Mouse (Mus musculus): ENCODE results near the gene Insig2. TPM values are rescaled to one million over a fixed set of nuclear protein-coding genes. Genes with fewer than 3 reads are reported as not detected.

Gene Insig2
- polyA plus RNA-seq (2012; rRNA removed) = 44.5 and 44.7 TPM in 2 replicates

- H3K27ac ChIP-seq (ENCODE audit: insufficient read depth, low read length) = no peak within 1 kb of the TSS
- no peaks in the 10 kb centered on the region for H3K4me1 ChIP-seq (ENCODE audit: control insufficient read depth, insufficient read depth, low read length)
- no peak within 1 kb of the TSS for H3K4me3 ChIP-seq (ENCODE audit: insufficient read depth, low read length)
- no peak for TF ChIP-seq CTCF (IDR thresholded peaks at IDR 0.05; ENCODE audit: extremely low read depth, insufficient read depth, low read length)
- TF ChIP-seq POLR2A (IDR thresholded peaks at IDR 0.05; ENCODE audit: extremely low read depth, insufficient read depth, low read length) = no peak
Measured at GRCm38 (mm10) chr1:121332485-121332884, at the start of gene Insig2. TSS of gene Insig2 (minus strand) at chr1:121332589.

GRCm38 (mm10) chr1:121381562-121381961, 49.2 kb upstream of the Insig2 start:
- no peak overlapping the region for H3K4me3 ChIP-seq (ENCODE audit: insufficient read depth, low read length)
- no peak overlapping the region for H3K27ac ChIP-seq (ENCODE audit: insufficient read depth, low read length)
- TF ChIP-seq POLR2A (IDR thresholded peaks at IDR 0.05; ENCODE audit: extremely low read depth, insufficient read depth, low read length) (no peak), CTCF (IDR thresholded peaks at IDR 0.05; ENCODE audit: extremely low read depth, insufficient read depth, low read length) (no peak)
- H3K4me1 ChIP-seq (ENCODE audit: control insufficient read depth, insufficient read depth, low read length) = no peaks in the 10 kb centered on the region

- Histone ChIP-seq H3K27ac (ENCODE audit: insufficient read depth, low read length) (no peak overlapping the region), H3K4me1 (ENCODE audit: control insufficient read depth, insufficient read depth, low read length) (no peaks in the 10 kb centered on the region), H3K4me3 (ENCODE audit: insufficient read depth, low read length) (no peak overlapping the region)
- TF ChIP-seq CTCF (IDR thresholded peaks at IDR 0.05; ENCODE audit: extremely low read depth, insufficient read depth, low read length) = no peak
- no peak for TF ChIP-seq POLR2A (IDR thresholded peaks at IDR 0.05; ENCODE audit: extremely low read depth, insufficient read depth, low read length)
Measured at GRCm38 (mm10) chr1:121380033-121380432, 47.6 kb upstream of the Insig2 start.

GRCm38 (mm10) chr1:121377901-121378300, 45.5 kb upstream of the Insig2 start:
- Histone ChIP-seq H3K4me3 (ENCODE audit: insufficient read depth, low read length) (no peak overlapping the region), H3K4me1 (ENCODE audit: control insufficient read depth, insufficient read depth, low read length) (no peaks in the 10 kb centered on the region), H3K27ac (ENCODE audit: insufficient read depth, low read length) (no peak overlapping the region)
- TF ChIP-seq CTCF (IDR thresholded peaks at IDR 0.05; ENCODE audit: extremely low read depth, insufficient read depth, low read length) = no peak
- no peak for TF ChIP-seq POLR2A (IDR thresholded peaks at IDR 0.05; ENCODE audit: extremely low read depth, insufficient read depth, low read length)

GRCm38 (mm10) chr1:121377410-121377809, 45.0 kb upstream of the Insig2 start:
- no peak for TF ChIP-seq POLR2A (IDR thresholded peaks at IDR 0.05; ENCODE audit: extremely low read depth, insufficient read depth, low read length)
- no peak for TF ChIP-seq CTCF (IDR thresholded peaks at IDR 0.05; ENCODE audit: extremely low read depth, insufficient read depth, low read length)
- H3K4me3 ChIP-seq (ENCODE audit: insufficient read depth, low read length) = no peak overlapping the region
- H3K27ac ChIP-seq (ENCODE audit: insufficient read depth, low read length) = no peak overlapping the region
- H3K4me1 ChIP-seq (ENCODE audit: control insufficient read depth, insufficient read depth, low read length) = no peaks in the 10 kb centered on the region

- Histone ChIP-seq H3K4me3 (ENCODE audit: insufficient read depth, low read length) (no peak overlapping the region), H3K27ac (ENCODE audit: insufficient read depth, low read length) (no peak overlapping the region), H3K4me1 (ENCODE audit: control insufficient read depth, insufficient read depth, low read length) (no peaks in the 10 kb centered on the region)
- TF ChIP-seq POLR2A (IDR thresholded peaks at IDR 0.05; ENCODE audit: extremely low read depth, insufficient read depth, low read length) = no peak
Measured at GRCm38 (mm10) chr1:121373631-121374030, 41.2 kb upstream of the Insig2 start.

GRCm38 (mm10) chr1:121372656-121373055, 40.3 kb upstream of the Insig2 start:
- Histone ChIP-seq H3K27ac (ENCODE audit: insufficient read depth, low read length) (no peak overlapping the region), H3K4me3 (ENCODE audit: insufficient read depth, low read length) (no peak overlapping the region), H3K4me1 (ENCODE audit: control insufficient read depth, insufficient read depth, low read length) (no peaks in the 10 kb centered on the region)
- TF ChIP-seq CTCF (IDR thresholded peaks at IDR 0.05; ENCODE audit: extremely low read depth, insufficient read depth, low read length) (no peak), POLR2A (IDR thresholded peaks at IDR 0.05; ENCODE audit: extremely low read depth, insufficient read depth, low read length) (no peak)

GRCm38 (mm10) chr1:121371449-121371848, 39.1 kb upstream of the Insig2 start:
- Histone ChIP-seq H3K4me3 (ENCODE audit: insufficient read depth, low read length) (no peak overlapping the region), H3K4me1 (ENCODE audit: control insufficient read depth, insufficient read depth, low read length) (no peaks in the 10 kb centered on the region), H3K27ac (ENCODE audit: insufficient read depth, low read length) (no peak overlapping the region)
- no peak for TF ChIP-seq POLR2A (IDR thresholded peaks at IDR 0.05; ENCODE audit: extremely low read depth, insufficient read depth, low read length)
- TF ChIP-seq CTCF (IDR thresholded peaks at IDR 0.05; ENCODE audit: extremely low read depth, insufficient read depth, low read length) = no peak

- H3K4me1 ChIP-seq (ENCODE audit: control insufficient read depth, insufficient read depth, low read length) = no peaks in the 10 kb centered on the region
- H3K27ac ChIP-seq (ENCODE audit: insufficient read depth, low read length) = no peak overlapping the region
- H3K4me3 ChIP-seq (ENCODE audit: insufficient read depth, low read length) = no peak overlapping the region
- no peak for TF ChIP-seq POLR2A (IDR thresholded peaks at IDR 0.05; ENCODE audit: extremely low read depth, insufficient read depth, low read length)
- TF ChIP-seq CTCF (IDR thresholded peaks at IDR 0.05; ENCODE audit: extremely low read depth, insufficient read depth, low read length) = no peak
Measured at GRCm38 (mm10) chr1:121367257-121367656, 34.9 kb upstream of the Insig2 start.

GRCm38 (mm10) chr1:121360561-121360960, 28.2 kb upstream of the Insig2 start:
- Histone ChIP-seq H3K4me1 (ENCODE audit: control insufficient read depth, insufficient read depth, low read length) (no peaks in the 10 kb centered on the region), H3K4me3 (ENCODE audit: insufficient read depth, low read length) (no peak overlapping the region), H3K27ac (ENCODE audit: insufficient read depth, low read length) (no peak overlapping the region)
- no peak for TF ChIP-seq CTCF (IDR thresholded peaks at IDR 0.05; ENCODE audit: extremely low read depth, insufficient read depth, low read length)
- TF ChIP-seq POLR2A (IDR thresholded peaks at IDR 0.05; ENCODE audit: extremely low read depth, insufficient read depth, low read length) = no peak

GRCm38 (mm10) chr1:121359680-121360079, 27.3 kb upstream of the Insig2 start:
- H3K4me3 ChIP-seq (ENCODE audit: insufficient read depth, low read length) = no peak overlapping the region
- no peak overlapping the region for H3K27ac ChIP-seq (ENCODE audit: insufficient read depth, low read length)
- H3K4me1 ChIP-seq (ENCODE audit: control insufficient read depth, insufficient read depth, low read length) = no peaks in the 10 kb centered on the region
- TF ChIP-seq POLR2A (IDR thresholded peaks at IDR 0.05; ENCODE audit: extremely low read depth, insufficient read depth, low read length) = no peak
